In the genomic region with DNA sequence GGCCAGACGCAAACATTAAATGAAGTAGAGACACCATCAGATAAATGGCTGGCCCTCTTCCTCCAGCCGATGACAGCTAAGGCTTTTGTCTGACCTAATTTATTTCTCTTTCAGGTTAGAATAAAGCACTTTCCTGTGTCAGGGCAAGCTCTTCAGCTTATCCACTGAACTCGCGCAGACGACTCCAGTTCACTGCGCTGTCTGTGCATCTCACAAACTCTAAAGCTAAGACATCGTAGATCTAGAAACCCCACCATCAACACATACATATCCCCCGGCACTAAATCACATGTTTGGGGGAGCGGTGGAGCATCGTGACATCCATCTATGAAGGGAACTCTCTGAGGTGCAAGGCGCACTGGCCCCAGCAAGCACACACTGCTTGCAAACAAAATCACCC, we compare ENCODE assay signal across 13 mouse cellular contexts. TPM values are rescaled to one million over a fixed set of nuclear protein-coding genes. Genes with fewer than 3 reads are reported as not detected.
DNase-seq lines count a peak whose midpoint lies in the region; ATAC-seq and TF ChIP-seq lines count a peak whose summit lies in the region.
"Had no signal": no experiment of that assay in that cellular context is flagged by ENCODE, and none has a peak within 500 bp of the region (broad histone marks: within the 10 kb centered on the region; RNA-seq: fewer than 3 reads in every experiment).

No protein-coding gene starts in this region.

- TF ChIP-seq CTCF in heart, postnatal 0 days (IDR thresholded peaks at IDR 0.05; ENCODE audit: low read depth) = no peak
- TF ChIP-seq CTCF in intestine, postnatal 0 days (IDR thresholded peaks at IDR 0.05; ENCODE audit: low read depth) = no peak

- 76% methylated on average over 11 of the region's 11 CpGs for WGBS in heart, postnatal 0 days
- WGBS in heart, embryonic 10.5 days = 63% methylated on average over 11 of the region's 11 CpGs
- WGBS in intestine, postnatal 0 days = 65% methylated on average over 11 of the region's 11 CpGs

- H3K4me1 ChIP-seq in heart, postnatal 0 days (ENCODE audit: control insufficient read depth, insufficient read depth) = no peaks in the 10 kb centered on the region
- H3K4me1 ChIP-seq in heart, embryonic 10.5 days = peaks cover 4% of the 10 kb centered on the region; the same call in 1 of the 2 replicates
- H3K4me1 ChIP-seq in intestine, postnatal 0 days (replicated peaks; ENCODE audit: control insufficient read depth, insufficient read depth, low read length) = no peaks in the 10 kb centered on the region

- no peak overlapping the region for H3K9ac ChIP-seq in heart, postnatal 0 days (replicated peaks; ENCODE audit: low read depth, low read length)
- no peak overlapping the region for H3K9ac ChIP-seq in intestine, postnatal 0 days (ENCODE audit: low read depth, low read length)

- no peaks in the 10 kb centered on the region for H3K36me3 ChIP-seq in heart, postnatal 0 days (replicated peaks; ENCODE audit: control insufficient read depth, insufficient read depth, low read length)
- H3K36me3 ChIP-seq in heart, embryonic 10.5 days = no peaks in the 10 kb centered on the region
- H3K36me3 ChIP-seq in intestine, postnatal 0 days (ENCODE audit: control insufficient read depth, insufficient read depth) = no peaks in the 10 kb centered on the region

- H3K4me3 ChIP-seq in heart, postnatal 0 days (ENCODE audit: low read depth, low read length) = no peak overlapping the region; the same call in 1 of the 2 replicates
- H3K4me3 ChIP-seq in heart, embryonic 10.5 days = no peak overlapping the region
- no peak overlapping the region for H3K4me3 ChIP-seq in intestine, postnatal 0 days (ENCODE audit: low read depth, low read length)
- H3K4me3 ChIP-seq: myocyte had no signal

- peaks cover 49% of the 10 kb centered on the region for H3K27me3 ChIP-seq in heart, postnatal 0 days (ENCODE audit: control insufficient read depth, insufficient read depth, low read length)
- H3K27me3 ChIP-seq in heart, embryonic 10.5 days (ENCODE audit: insufficient read depth, poor library complexity, severe bottlenecking) = peaks cover 74% of the 10 kb centered on the region
- no peaks in the 10 kb centered on the region for H3K27me3 ChIP-seq in intestine, postnatal 0 days (replicated peaks; ENCODE audit: control insufficient read depth, insufficient read depth, low read length)

- no peak for DNase-seq in heart, postnatal 0 days (ENCODE audit: low spot score)
- DNase-seq in heart, embryonic 10.5 days (ENCODE audit: low spot score) = no peak
- DNase-seq in thymus, postnatal 0 days (ENCODE audit: low spot score) = peak; percentile 33
- DNase-seq in thymus, postnatal 25 days = no peak
- DNase-seq in thymus, postnatal 36 days = peak; percentile 36 to 38
- no peak for DNase-seq in gastrocnemius, adult 18-20 months (ENCODE audit: low spot score)
- no peak for DNase-seq in Muller cell, postnatal 12 days (ENCODE audit: inconsistent ontology term)
- DNase-seq: cerebellum, postnatal 14 days; kidney, postnatal 14 days; left cerebral cortex, postnatal 4 days; lung, postnatal 10 days had no signal

- H3K27ac ChIP-seq in heart, postnatal 0 days (ENCODE audit: low read depth) = no peak overlapping the region
- H3K27ac ChIP-seq in heart, embryonic 10.5 days = no peak overlapping the region
- no peak overlapping the region for H3K27ac ChIP-seq in intestine, postnatal 0 days (ENCODE audit: low read depth, low read length)

- peak overlapping the region; percentile 30; the same call in 1 of the 2 replicates for H3K4me2 ChIP-seq in heart, postnatal 0 days (ENCODE audit: low read depth, low read length)
- H3K4me2 ChIP-seq in intestine, postnatal 0 days (replicated peaks; ENCODE audit: low read depth) = peak overlapping the region; percentile 48; the same call in 1 of the 2 replicates

- no peaks in the 10 kb centered on the region for H3K9me3 ChIP-seq in heart, postnatal 0 days (replicated peaks; ENCODE audit: control insufficient read depth, low read length)
- H3K9me3 ChIP-seq in heart, embryonic 10.5 days = no peaks in the 10 kb centered on the region
- H3K9me3 ChIP-seq in intestine, postnatal 0 days (ENCODE audit: control insufficient read depth) = no peaks in the 10 kb centered on the region

- no peak for ATAC-seq in heart, postnatal 0 days (ENCODE audit: insufficient read depth, low read depth)
- no peak for ATAC-seq in intestine, postnatal 0 days

- TF ChIP-seq EP300 in heart, postnatal 0 days (IDR thresholded peaks at IDR 0.05; ENCODE audit: low read depth) = no peak

RNA-seq across cellular contexts. Expression of a gene that starts 5.5 kb away (rescaled TPM):
- total RNA-seq in heart, postnatal 0 days (2014; rRNA removed; ENCODE audit: low replicate concordance) = 2.7 and 7.3 TPM in 2 replicates
- 2.1 and 2.2 TPM in 2 replicates for polyA plus RNA-seq in heart, postnatal 0 days (2015; fragmentation: Nextera tagmentation; extraction: Ambion mirVana)
- 3.1 and 3.3 TPM in 2 replicates for polyA plus RNA-seq in heart, embryonic 10.5 days (2016; fragmentation: Nextera tagmentation; extraction: Ambion mirVana)
- 110 and 156 TPM in 2 replicates for polyA plus RNA-seq in thymus, postnatal 0 days (2015; fragmentation: Nextera tagmentation; extraction: Ambion mirVana)
- polyA plus RNA-seq in intestine, postnatal 0 days (2015; fragmentation: Nextera tagmentation; extraction: Ambion mirVana) = 5.2 TPM in 2 replicates
- total RNA-seq in gastrocnemius, adult 18-20 months (2021) = not detected
- polyA plus RNA-seq: myocyte had no signal

Comparison
In these comparisons a context has a peak if more than half of its experiments do, and no peak if none do; other contexts are left out.
1. DNase-seq: peak in thymus, postnatal 0 days (single experiment) and thymus, postnatal 36 days (2 of 2); none in heart, postnatal 0 days (single experiment), heart, embryonic 10.5 days (single experiment), thymus, postnatal 25 days (single experiment), gastrocnemius, adult 18-20 months (single experiment) and Muller cell, postnatal 12 days (single experiment).
2. RNA of a gene that starts 5.5 kb away (polyA plus RNA-seq): 110 to 156 TPM in thymus, postnatal 0 days; 5.2 TPM in intestine, postnatal 0 days, 3.1 to 3.3 TPM in heart, embryonic 10.5 days and 2.1 to 2.2 TPM in heart, postnatal 0 days; every median in the first group is over 10 times any median in the second.